Mouse (Mus musculus) neural tube, postnatal 0 days (tissue): Measurements from ENCODE around the gene Nf1. TPM values are rescaled to one million over a fixed set of nuclear protein-coding genes. Genes with fewer than 3 reads are reported as not detected.

ENCODE experiments used
- polyA plus RNA-seq: library from polyadenylated mRNA; unstranded; fragments of >200 nt; fragmentation: Nextera tagmentation; extraction: Ambion mirVana; gene quantifications from 2 replicates; pipeline ENCODE4 v1.2.1, GENCODE M21; 2015

Nf1 gene
- polyA plus RNA-seq: 7.5 and 8.7 TPM in 2 replicates

DNA sequence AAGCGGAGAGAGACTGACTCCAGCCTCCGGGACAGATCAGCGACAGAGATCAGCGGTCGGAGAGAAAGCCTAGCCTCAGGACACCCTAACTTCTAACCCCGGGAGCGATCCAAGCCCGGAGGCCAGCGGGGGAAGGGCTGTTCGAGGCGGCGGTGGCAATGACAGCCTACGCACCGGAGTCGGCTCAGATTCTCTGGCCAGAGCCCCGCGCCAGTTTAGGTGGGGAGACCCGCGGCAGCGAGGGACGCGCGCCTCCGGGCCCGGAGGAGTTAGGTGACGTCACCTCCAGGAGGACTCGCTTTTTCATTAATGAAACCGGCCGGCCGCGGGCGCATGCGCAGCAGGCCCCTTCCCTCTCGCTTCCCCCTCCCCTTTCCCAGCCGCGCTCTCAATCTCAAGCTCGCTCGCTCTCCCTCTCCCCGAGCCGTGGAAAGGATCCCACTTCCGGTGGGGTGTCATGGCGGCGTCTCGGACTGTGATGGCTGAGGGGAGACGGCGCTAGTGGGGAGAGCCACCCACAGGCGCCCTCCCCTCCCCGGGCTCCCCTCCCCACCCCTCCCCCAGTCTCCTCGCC is at the start of gene Nf1:
Gene Nf1, plus strand, starts transcription at position 460 of the 574 bp plus-strand sequence.

GRCm38 (mm10) chr11:79296856-79297491 is 42.5 kb upstream of the Nf1 start, which contains the start of gene Gm9964:
TSS of gene Gm9964 (minus strand) at chr11:79296906.

GRCm38 (mm10) chr11:79503845-79504244 is 164.4 kb downstream of the Nf1 start, which contains the start of gene Omg:
TSS of gene Omg (minus strand) at chr11:79504084.

DNA sequence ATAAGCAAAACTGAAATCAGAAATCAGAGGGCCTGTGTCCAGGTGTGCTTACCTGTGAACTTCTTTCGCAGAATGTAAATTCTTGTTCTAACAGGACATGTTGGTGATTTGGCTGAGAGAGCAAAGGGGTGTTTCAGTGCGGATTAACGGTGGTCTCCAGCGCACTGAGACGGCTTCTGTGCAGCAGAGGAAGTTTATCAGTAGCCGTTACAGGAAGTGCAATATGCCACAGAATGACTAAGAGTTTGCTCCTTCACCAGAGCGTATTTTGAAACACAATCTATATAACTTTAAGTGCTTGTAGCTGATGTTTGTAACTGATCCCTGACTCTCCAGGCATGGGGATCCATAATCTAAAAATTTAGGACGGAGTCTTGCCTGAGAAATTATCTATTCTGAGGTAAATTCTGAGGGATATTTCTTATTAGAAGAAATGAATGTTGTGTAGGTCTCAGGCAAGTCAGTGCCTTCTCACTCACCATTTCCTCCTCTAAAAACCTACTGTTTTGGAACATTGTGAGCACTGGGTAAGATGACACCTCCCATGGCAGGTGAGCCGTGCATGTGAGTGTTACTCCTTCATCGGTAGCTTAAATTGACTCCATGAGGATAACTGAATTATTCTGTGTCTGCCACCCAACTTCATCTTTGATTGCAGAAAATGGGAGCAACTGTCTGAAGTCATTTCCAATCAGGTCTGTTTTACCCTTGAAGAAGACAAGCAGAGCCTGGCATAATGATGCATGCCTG is 184.2 kb downstream of the Nf1 start, which contains the start of gene Evi2b:
Gene Evi2b, minus strand, starts transcription at position 203 of the 750 bp plus-strand sequence.

GRCm38 (mm10) chr11:79530333-79530761 is 190.9 kb downstream of the Nf1 start, which contains the start of the genes Evi2 and Evi2a:
TSS of gene Evi2 (minus strand) at chr11:79530589.
TSS of gene Evi2a (minus strand) at chr11:79530609.

GRCm38 (mm10) chr11:79590664-79591590 is 251.4 kb downstream of the Nf1 start, which contains the start of gene Rab11fip4:
TSS of gene Rab11fip4 (plus strand) at chr11:79591212.

Other genes starting within 250 kb of the Nf1 start
- gene Ksr1, start 193.3 kb upstream of the Nf1 start, polyA plus RNA-seq: 3.3 and 4.0 TPM in 2 replicates
- gene Wsb1, start 85.0 kb upstream of the Nf1 start, polyA plus RNA-seq: 206 and 242 TPM in 2 replicates
- gene Gm9964, start 42.8 kb upstream of the Nf1 start, polyA plus RNA-seq: not detected in 2 replicates
- gene Omg, start 164.4 kb downstream of the Nf1 start, polyA plus RNA-seq: 43.4 and 47.3 TPM in 2 replicates
- 0.33 and 0.75 TPM in 2 replicates for gene Evi2b, start 184.1 kb downstream of the Nf1 start, polyA plus RNA-seq
- 0.19 and 0.31 TPM in 2 replicates for gene Evi2, start 190.9 kb downstream of the Nf1 start, polyA plus RNA-seq
- 6.4 and 7.8 TPM in 2 replicates for gene Evi2a, start 190.9 kb downstream of the Nf1 start, polyA plus RNA-seq